Mouse (Mus musculus): ENCODE measurements around the gene Cxcr6.

DNA sequence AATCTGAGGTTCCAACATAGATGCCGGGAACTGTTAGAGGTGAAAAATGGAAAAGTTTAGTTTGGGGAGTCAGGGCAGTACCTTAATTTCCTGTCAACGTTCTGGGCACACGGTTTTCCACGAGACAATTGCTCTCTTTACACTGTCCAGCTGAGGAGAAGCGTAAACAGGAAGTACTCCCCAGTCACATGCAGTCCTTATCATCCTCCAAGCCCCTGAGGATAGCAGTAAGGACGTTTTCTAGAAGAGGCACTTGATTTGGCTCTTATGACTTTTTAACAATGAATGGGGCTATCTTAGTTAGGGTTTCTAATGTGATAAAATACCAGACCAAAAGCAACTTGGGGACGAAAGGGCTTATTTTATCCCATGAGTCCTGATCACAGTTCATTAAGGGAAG, 2.3 kb downstream of the Cxcr6 start:
- TF ChIP-seq POLR2A (IDR thresholded peaks at IDR 0.05; ENCODE audit: insufficient read depth, low read depth, low read length) (no peak), CTCF (IDR thresholded peaks at IDR 0.05) (no peak)
